Mouse (Mus musculus): ENCODE results near the gene AI467606. TPM values are rescaled to one million over a fixed set of nuclear protein-coding genes. Genes with fewer than 3 reads are reported as not detected.

AI467606 gene
- polyA plus RNA-seq, 1 experiment = 45.0 TPM

- H3ac ChIP-seq (ENCODE audit: control insufficient read depth, insufficient read length) = no peak overlapping the region
- TF ChIP-seq TCF3 (IDR thresholded peaks at IDR 0.05; ENCODE audit: insufficient read length, low read depth) (no peak), E2F4 (IDR thresholded peaks at IDR 0.05; ENCODE audit: insufficient read depth) (no peak), SRF (IDR thresholded peaks at IDR 0.05; ENCODE audit: control insufficient read depth, insufficient read length, low read depth) (no peak), USF1 (IDR thresholded peaks at IDR 0.05; ENCODE audit: low read depth) (no peak), POLR2A (IDR thresholded peaks at IDR 0.05; ENCODE audit: insufficient read length, low read depth) (no peak), REST (IDR thresholded peaks at IDR 0.05; ENCODE audit: insufficient read depth, insufficient read length) (no peak), TCF12 (IDR thresholded peaks at IDR 0.05; ENCODE audit: insufficient read depth, poor library complexity, severe bottlenecking) (no peak), MYOD1 (IDR thresholded peaks at IDR 0.05; ENCODE audit: control insufficient read depth in 1 of 3, insufficient read length in 2 of 3, low read depth in 2 of 3) (no peak), MYOG (IDR thresholded peaks at IDR 0.05; ENCODE audit: control insufficient read depth in 1 of 3, insufficient read depth in 1 of 3, insufficient read length in 2 of 3, low read depth in 2 of 3) (no peak), POLR2AphosphoS2 (IDR thresholded peaks at IDR 0.05; ENCODE audit: insufficient read length, low read depth) (no peak), CEBPB (IDR thresholded peaks at IDR 0.05; ENCODE audit: insufficient read depth, poor library complexity, severe bottlenecking) (no peak), MAX (IDR thresholded peaks at IDR 0.05; ENCODE audit: low read depth) (no peak)
- H3K4me2 ChIP-seq (ENCODE audit: low read depth) = no peak overlapping the region
Measured at GRCm38 (mm10) chr7:127096456-127096855, 5.3 kb downstream of the AI467606 start.

DNA sequence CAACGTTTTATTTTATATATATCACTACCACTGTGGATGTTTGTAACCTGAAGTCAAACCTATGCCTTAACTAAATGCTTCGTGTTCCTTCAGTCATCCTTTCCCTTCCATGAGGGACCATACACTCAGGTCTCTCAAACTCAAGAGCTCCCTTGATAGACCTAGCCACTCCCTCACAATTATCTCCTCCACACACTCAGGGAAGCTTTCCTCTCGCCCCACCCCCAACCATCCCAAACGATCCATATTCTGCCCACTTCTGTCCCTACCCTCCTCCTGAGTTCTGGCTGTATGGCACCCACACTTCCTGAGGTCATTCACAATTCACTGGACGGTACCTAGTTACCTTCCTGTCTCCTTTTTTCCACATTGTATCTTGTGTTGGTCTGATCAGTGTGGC lies 7.4 kb downstream of the AI467606 start:
- H3K27me3 ChIP-seq (ENCODE audit: control insufficient read depth, insufficient read depth, insufficient read length) = no peaks in the 10 kb centered on the region
- no peak overlapping the region for H3K4me2 ChIP-seq (ENCODE audit: low read depth)
- no peak overlapping the region for H3ac ChIP-seq (ENCODE audit: control insufficient read depth, insufficient read length)
- no peaks in the 10 kb centered on the region for H3K79me2 ChIP-seq (ENCODE audit: control insufficient read depth, insufficient read depth)
- no peaks in the 10 kb centered on the region for H3K36me3 ChIP-seq (ENCODE audit: control insufficient read depth, insufficient read depth)
- H3K4me3 ChIP-seq = no peak overlapping the region
- TF ChIP-seq REST (IDR thresholded peaks at IDR 0.05; ENCODE audit: insufficient read depth, insufficient read length) (no peak), TCF3 (IDR thresholded peaks at IDR 0.05; ENCODE audit: insufficient read length, low read depth) (no peak), TCF12 (IDR thresholded peaks at IDR 0.05; ENCODE audit: insufficient read depth, poor library complexity, severe bottlenecking) (no peak), USF1 (IDR thresholded peaks at IDR 0.05; ENCODE audit: low read depth) (no peak), MAX (IDR thresholded peaks at IDR 0.05; ENCODE audit: low read depth) (no peak), MYOD1 (IDR thresholded peaks at IDR 0.05; ENCODE audit: control insufficient read depth in 1 of 3, insufficient read length in 2 of 3, low read depth in 2 of 3) (no peak), E2F4 (IDR thresholded peaks at IDR 0.05; ENCODE audit: insufficient read depth) (no peak), MYOG (IDR thresholded peaks at IDR 0.05; ENCODE audit: control insufficient read depth in 1 of 3, insufficient read depth in 1 of 3, insufficient read length in 2 of 3, low read depth in 2 of 3) (no peak), CEBPB (IDR thresholded peaks at IDR 0.05; ENCODE audit: insufficient read depth, poor library complexity, severe bottlenecking) (no peak)

More at GRCm38 (mm10) chr7:127096456-127096855, 5.3 kb downstream of the AI467606 start:
- Histone ChIP-seq H3K27me3 (ENCODE audit: control insufficient read depth, insufficient read depth, insufficient read length) (no peaks in the 10 kb centered on the region), H3K36me3 (ENCODE audit: control insufficient read depth, insufficient read depth) (peaks cover 9% of the 10 kb centered on the region), H3K79me2 (ENCODE audit: control insufficient read depth, insufficient read depth) (peaks cover 18% of the 10 kb centered on the region), H3K4me3 (no peak overlapping the region)

DNA sequence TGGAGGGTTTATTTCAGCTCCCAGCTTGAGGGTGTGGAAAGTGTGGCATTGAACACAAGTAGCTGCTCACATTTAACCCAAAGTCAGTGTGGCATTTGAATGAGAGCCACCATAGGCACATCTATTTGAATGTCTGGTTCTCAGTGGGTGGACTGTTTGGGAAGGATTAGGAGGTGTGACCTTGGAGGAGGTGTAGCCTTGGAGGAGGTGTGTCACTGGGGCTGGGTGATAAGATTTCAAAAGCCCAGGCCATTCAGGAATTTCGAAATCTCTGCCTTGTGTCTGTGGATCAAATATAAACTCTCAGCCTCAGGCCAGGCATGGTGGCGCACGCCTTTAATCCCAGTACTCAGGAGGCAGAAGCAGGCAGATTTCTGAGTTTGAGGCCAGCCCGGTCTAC lies 7.8 kb downstream of the AI467606 start:
- Histone ChIP-seq H3K79me2 (ENCODE audit: control insufficient read depth, insufficient read depth) (no peaks in the 10 kb centered on the region), H3K27me3 (ENCODE audit: control insufficient read depth, insufficient read depth, insufficient read length) (no peaks in the 10 kb centered on the region), H3K4me2 (ENCODE audit: low read depth) (no peak overlapping the region), H3K36me3 (ENCODE audit: control insufficient read depth, insufficient read depth) (no peaks in the 10 kb centered on the region), H3K4me3 (no peak overlapping the region), H3ac (ENCODE audit: control insufficient read depth, insufficient read length) (no peak overlapping the region)
- TF ChIP-seq E2F4 (IDR thresholded peaks at IDR 0.05; ENCODE audit: insufficient read depth) (no peak), POLR2AphosphoS2 (IDR thresholded peaks at IDR 0.05; ENCODE audit: insufficient read length, low read depth) (no peak), TCF3 (IDR thresholded peaks at IDR 0.05; ENCODE audit: insufficient read length, low read depth) (no peak), MAX (IDR thresholded peaks at IDR 0.05; ENCODE audit: low read depth) (no peak), SRF (IDR thresholded peaks at IDR 0.05; ENCODE audit: control insufficient read depth, insufficient read length, low read depth) (no peak), CEBPB (IDR thresholded peaks at IDR 0.05; ENCODE audit: insufficient read depth, poor library complexity, severe bottlenecking) (no peak), TCF12 (IDR thresholded peaks at IDR 0.05; ENCODE audit: insufficient read depth, poor library complexity, severe bottlenecking) (no peak), USF1 (IDR thresholded peaks at IDR 0.05; ENCODE audit: low read depth) (no peak), MYOD1 (IDR thresholded peaks at IDR 0.05; ENCODE audit: control insufficient read depth in 1 of 3, insufficient read length in 2 of 3, low read depth in 2 of 3) (no peak), REST (IDR thresholded peaks at IDR 0.05; ENCODE audit: insufficient read depth, insufficient read length) (no peak), MYOG (IDR thresholded peaks at IDR 0.05; ENCODE audit: control insufficient read depth in 1 of 3, insufficient read depth in 1 of 3, insufficient read length in 2 of 3, low read depth in 2 of 3) (no peak), POLR2A (IDR thresholded peaks at IDR 0.05; ENCODE audit: insufficient read length, low read depth) (no peak)

DNA sequence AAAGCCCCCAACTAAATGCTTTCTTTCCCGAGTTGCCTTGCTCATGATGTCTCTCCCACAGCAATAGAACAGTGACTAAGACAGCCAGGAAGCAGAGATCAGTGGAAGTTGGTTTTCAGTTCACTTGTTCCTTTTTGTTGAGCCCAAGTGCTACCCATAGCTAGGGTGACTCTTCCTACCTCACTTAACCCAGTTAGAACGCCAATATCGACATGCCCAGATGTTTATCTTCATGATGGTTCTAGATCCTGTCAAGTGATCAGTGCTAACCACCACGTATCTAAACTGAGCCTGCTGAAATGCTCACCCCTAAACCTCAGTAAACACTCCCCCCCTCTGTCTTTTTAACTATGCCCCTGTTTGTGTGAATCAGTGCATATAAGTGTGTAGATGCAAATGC lies 8.4 kb downstream of the AI467606 start:
- H3K27me3 ChIP-seq (ENCODE audit: control insufficient read depth, insufficient read depth, insufficient read length) = no peaks in the 10 kb centered on the region
- no peak overlapping the region for H3ac ChIP-seq (ENCODE audit: control insufficient read depth, insufficient read length)

More for the DNA sequence above, 8.4 kb downstream of the AI467606 start:
- Histone ChIP-seq H3K36me3 (ENCODE audit: control insufficient read depth, insufficient read depth) (no peaks in the 10 kb centered on the region), H3K4me3 (no peak overlapping the region), H3K4me2 (ENCODE audit: low read depth) (no peak overlapping the region), H3K79me2 (ENCODE audit: control insufficient read depth, insufficient read depth) (no peaks in the 10 kb centered on the region)
- TF ChIP-seq TCF3 (IDR thresholded peaks at IDR 0.05; ENCODE audit: insufficient read length, low read depth) (no peak), MYOD1 (IDR thresholded peaks at IDR 0.05; ENCODE audit: control insufficient read depth in 1 of 3, insufficient read length in 2 of 3, low read depth in 2 of 3) (no peak), MAX (IDR thresholded peaks at IDR 0.05; ENCODE audit: low read depth) (no peak), SRF (IDR thresholded peaks at IDR 0.05; ENCODE audit: control insufficient read depth, insufficient read length, low read depth) (no peak), USF1 (IDR thresholded peaks at IDR 0.05; ENCODE audit: low read depth) (no peak), POLR2AphosphoS2 (IDR thresholded peaks at IDR 0.05; ENCODE audit: insufficient read length, low read depth) (no peak), POLR2A (IDR thresholded peaks at IDR 0.05; ENCODE audit: insufficient read length, low read depth) (no peak), CEBPB (IDR thresholded peaks at IDR 0.05; ENCODE audit: insufficient read depth, poor library complexity, severe bottlenecking) (no peak), E2F4 (IDR thresholded peaks at IDR 0.05; ENCODE audit: insufficient read depth) (no peak), MYOG (IDR thresholded peaks at IDR 0.05; ENCODE audit: control insufficient read depth in 1 of 3, insufficient read depth in 1 of 3, insufficient read length in 2 of 3, low read depth in 2 of 3) (no peak), TCF12 (IDR thresholded peaks at IDR 0.05; ENCODE audit: insufficient read depth, poor library complexity, severe bottlenecking) (no peak), REST (IDR thresholded peaks at IDR 0.05; ENCODE audit: insufficient read depth, insufficient read length) (no peak)

Measured in myocyte (in vitro differentiated cells).